Mouse (Mus musculus): ENCODE measurements around the gene Lrg1. TPM values are rescaled to one million over a fixed set of nuclear protein-coding genes. Genes with fewer than 3 reads are reported as not detected.

Gene Lrg1
- polyA plus RNA-seq (2014; fragmentation: Nextera tagmentation; extraction: Ambion mirVana): not detected in 2 replicates

- no peak within 1 kb of the TSS for H3K4me3 ChIP-seq (ENCODE audit: low read depth, low read length)
- H3K36me3 ChIP-seq (ENCODE audit: control insufficient read depth, insufficient read depth, low read length): no peaks in the 10 kb centered on the region
- H3K4me1 ChIP-seq (ENCODE audit: control insufficient read depth, insufficient read depth, low read length): peaks cover 23% of the 10 kb centered on the region
- H3K27ac ChIP-seq (ENCODE audit: low read depth, low read length): no peak within 1 kb of the TSS
- no peak within 1 kb of the TSS for H3K9ac ChIP-seq (ENCODE audit: low read depth, low read length)
- peaks cover 11% of the 10 kb centered on the region; the same call in 1 of the 2 replicates for H3K9me3 ChIP-seq (replicated peaks; ENCODE audit: control insufficient read depth, low read length)
- no peak for ATAC-seq (replicated peaks; ENCODE audit: insufficient number of reproducible peaks, low FRiP score, low TSS enrichment)
- H3K4me2 ChIP-seq: peak within 1 kb of the TSS; percentile 57; the same call in 1 of the 2 replicates
- H3K27me3 ChIP-seq (ENCODE audit: control insufficient read depth, insufficient read depth, low read length): peaks cover 80% of the 10 kb centered on the region
- 65% methylated on average over 2 of the region's 2 CpGs for WGBS (ENCODE audit: insufficient replicate concordance)
Measured at GRCm38 (mm10) chr17:56121826-56122225, at the start of gene Lrg1. TSS of gene Lrg1 (minus strand) at chr17:56122001.

- no peak for ATAC-seq (replicated peaks; ENCODE audit: insufficient number of reproducible peaks, low FRiP score, low TSS enrichment)
- Histone ChIP-seq H3K4me1 (ENCODE audit: control insufficient read depth, insufficient read depth, low read length) (peaks cover 11% of the 10 kb centered on the region; the same call in 1 of the 2 replicates), H3K4me3 (ENCODE audit: low read depth, low read length) (no peak overlapping the region), H3K36me3 (ENCODE audit: control insufficient read depth, insufficient read depth, low read length) (no peaks in the 10 kb centered on the region; the same call in none of the 2 replicates), H3K27me3 (ENCODE audit: control insufficient read depth, insufficient read depth, low read length) (no peaks in the 10 kb centered on the region), H3K27ac (ENCODE audit: low read depth, low read length) (no peak overlapping the region), H3K4me2 (no peak overlapping the region), H3K9ac (ENCODE audit: low read depth, low read length) (no peak overlapping the region), H3K9me3 (replicated peaks; ENCODE audit: control insufficient read depth, low read length) (no peaks in the 10 kb centered on the region)
- 70% methylated on average over 9 of the region's 9 CpGs for WGBS (ENCODE audit: insufficient replicate concordance)
Measured at GRCm38 (mm10) chr17:56171456-56171855, 49.7 kb upstream of the Lrg1 start.

- Histone ChIP-seq H3K27ac (ENCODE audit: low read depth, low read length) (no peak overlapping the region), H3K9me3 (replicated peaks; ENCODE audit: control insufficient read depth, low read length) (no peaks in the 10 kb centered on the region), H3K4me1 (ENCODE audit: control insufficient read depth, insufficient read depth, low read length) (peaks cover 11% of the 10 kb centered on the region; the same call in 1 of the 2 replicates), H3K4me2 (no peak overlapping the region), H3K9ac (ENCODE audit: low read depth, low read length) (no peak overlapping the region), H3K36me3 (ENCODE audit: control insufficient read depth, insufficient read depth, low read length) (no peaks in the 10 kb centered on the region; the same call in none of the 2 replicates), H3K27me3 (ENCODE audit: control insufficient read depth, insufficient read depth, low read length) (no peaks in the 10 kb centered on the region), H3K4me3 (ENCODE audit: low read depth, low read length) (no peak overlapping the region)
- ATAC-seq (replicated peaks; ENCODE audit: insufficient number of reproducible peaks, low FRiP score, low TSS enrichment): 0 out of 2 replicates have a peak, but pooled peaks have one; percentile 31
- WGBS (ENCODE audit: insufficient replicate concordance): 58% methylated on average over 10 of the region's 10 CpGs
Measured at GRCm38 (mm10) chr17:56170636-56171035, 48.8 kb upstream of the Lrg1 start.

DNA sequence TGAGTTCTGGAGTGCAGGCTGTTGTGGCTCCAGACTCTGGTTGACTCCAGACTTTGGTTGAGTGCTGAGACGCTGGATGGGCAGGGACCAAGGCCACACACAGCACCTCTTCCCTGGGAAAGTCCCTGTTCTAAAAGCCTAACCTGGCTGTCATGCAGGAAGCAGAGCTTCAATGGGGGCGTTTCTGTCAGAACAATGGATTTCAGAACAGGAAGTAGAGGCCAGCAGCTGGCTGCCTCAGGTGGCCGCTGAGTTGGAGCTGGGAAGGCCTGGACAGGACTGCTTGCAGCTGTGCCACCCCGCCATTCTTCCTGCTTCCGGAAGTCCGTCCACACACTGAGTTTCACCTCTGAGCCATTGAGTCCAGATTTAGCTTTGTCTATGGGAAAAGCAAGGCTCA lies 48.0 kb upstream of the Lrg1 start:
- Histone ChIP-seq H3K4me1 (ENCODE audit: control insufficient read depth, insufficient read depth, low read length) (peaks cover 11% of the 10 kb centered on the region; the same call in 1 of the 2 replicates), H3K4me2 (no peak overlapping the region), H3K9ac (ENCODE audit: low read depth, low read length) (no peak overlapping the region), H3K36me3 (ENCODE audit: control insufficient read depth, insufficient read depth, low read length) (no peaks in the 10 kb centered on the region; the same call in none of the 2 replicates), H3K27ac (ENCODE audit: low read depth, low read length) (no peak overlapping the region; the same call in 1 of the 2 replicates), H3K4me3 (ENCODE audit: low read depth, low read length) (no peak overlapping the region), H3K9me3 (replicated peaks; ENCODE audit: control insufficient read depth, low read length) (no peaks in the 10 kb centered on the region), H3K27me3 (ENCODE audit: control insufficient read depth, insufficient read depth, low read length) (no peaks in the 10 kb centered on the region)
- WGBS (ENCODE audit: insufficient replicate concordance): 54% methylated on average over 6 of the region's 6 CpGs
- ATAC-seq (replicated peaks; ENCODE audit: insufficient number of reproducible peaks, low FRiP score, low TSS enrichment): no peak

- H3K36me3 ChIP-seq (ENCODE audit: control insufficient read depth, insufficient read depth, low read length): no peaks in the 10 kb centered on the region
- H3K4me1 ChIP-seq (ENCODE audit: control insufficient read depth, insufficient read depth, low read length): peaks cover 16% of the 10 kb centered on the region
- no peaks in the 10 kb centered on the region for H3K27me3 ChIP-seq (ENCODE audit: control insufficient read depth, insufficient read depth, low read length)
- no peak for ATAC-seq (replicated peaks; ENCODE audit: insufficient number of reproducible peaks, low FRiP score, low TSS enrichment)
- H3K9ac ChIP-seq (ENCODE audit: low read depth, low read length): no peak overlapping the region
- no peak overlapping the region for H3K27ac ChIP-seq (ENCODE audit: low read depth, low read length)
- no peak overlapping the region for H3K4me2 ChIP-seq
- no peaks in the 10 kb centered on the region for H3K9me3 ChIP-seq (replicated peaks; ENCODE audit: control insufficient read depth, low read length)
- no peak overlapping the region for H3K4me3 ChIP-seq (ENCODE audit: low read depth, low read length)
- 66% methylated on average over 11 of the region's 11 CpGs for WGBS (ENCODE audit: insufficient replicate concordance)
Measured at GRCm38 (mm10) chr17:56165671-56166070, 43.9 kb upstream of the Lrg1 start.

DNA sequence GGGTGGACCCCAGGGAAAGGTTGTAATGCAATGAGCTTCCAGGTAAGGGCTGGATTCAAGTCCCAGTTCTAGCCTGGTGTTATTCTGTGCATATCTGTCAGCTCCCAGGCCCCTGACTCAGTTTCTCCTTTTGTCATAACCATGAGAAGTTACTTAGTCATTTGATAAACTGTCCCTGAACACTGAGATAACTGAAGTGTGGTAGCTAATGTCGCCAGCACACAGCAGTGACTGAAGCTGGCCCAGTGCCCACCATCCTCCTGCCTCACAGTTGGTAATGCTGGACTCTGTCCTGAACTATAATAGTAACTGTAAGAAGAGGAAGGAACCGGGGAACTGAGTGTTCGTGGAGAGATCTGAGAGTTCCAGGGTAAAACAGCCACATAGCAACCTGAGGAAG lies 42.7 kb upstream of the Lrg1 start:
- H3K27ac ChIP-seq (ENCODE audit: low read depth, low read length): no peak overlapping the region
- H3K9me3 ChIP-seq (replicated peaks; ENCODE audit: control insufficient read depth, low read length): no peaks in the 10 kb centered on the region
- no peak overlapping the region for H3K9ac ChIP-seq (ENCODE audit: low read depth, low read length)
- no peaks in the 10 kb centered on the region for H3K36me3 ChIP-seq (ENCODE audit: control insufficient read depth, insufficient read depth, low read length)
- H3K4me2 ChIP-seq: no peak overlapping the region
- H3K4me1 ChIP-seq (ENCODE audit: control insufficient read depth, insufficient read depth, low read length): peaks cover 8% of the 10 kb centered on the region
- H3K4me3 ChIP-seq (ENCODE audit: low read depth, low read length): no peak overlapping the region
- WGBS (ENCODE audit: insufficient replicate concordance): 69% methylated on average over 3 of the region's 3 CpGs
- no peak for ATAC-seq (replicated peaks; ENCODE audit: insufficient number of reproducible peaks, low FRiP score, low TSS enrichment)
- 0 out of 2 replicates have a peak, but pooled peaks cover 2% of the 10 kb centered on the region for H3K27me3 ChIP-seq (ENCODE audit: control insufficient read depth, insufficient read depth, low read length)

DNA sequence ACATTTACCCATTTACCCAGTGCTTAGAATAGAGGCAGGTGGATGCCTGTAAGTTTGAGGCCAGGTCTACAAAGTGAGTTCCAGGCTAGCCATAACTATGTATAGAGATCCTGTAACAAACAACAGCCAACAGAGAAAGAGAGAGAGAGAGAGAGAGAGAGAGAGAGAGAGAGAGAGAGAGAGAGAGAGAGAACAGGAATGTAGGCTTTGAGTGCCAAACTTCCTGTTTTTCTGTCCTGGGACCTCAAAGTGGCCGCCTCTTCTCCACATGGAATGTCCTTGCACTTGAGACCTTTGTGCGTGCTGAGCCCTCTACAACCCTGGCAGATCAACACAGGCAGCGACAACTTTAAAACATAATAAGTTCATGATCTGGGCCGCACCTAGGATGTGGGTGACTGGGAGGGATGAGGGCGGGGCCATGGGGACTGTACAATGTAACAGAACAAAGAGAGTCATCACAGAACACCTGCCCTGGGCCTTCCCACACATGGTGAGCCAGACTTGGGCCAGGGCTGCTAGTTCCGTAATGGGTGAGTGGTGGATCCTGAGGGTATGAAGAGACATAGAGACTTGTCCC lies 41.8 kb upstream of the Lrg1 start:
- Histone ChIP-seq H3K4me1 (ENCODE audit: control insufficient read depth, insufficient read depth, low read length) (peaks cover 8% of the 10 kb centered on the region), H3K4me2 (no peak overlapping the region), H3K9me3 (replicated peaks; ENCODE audit: control insufficient read depth, low read length) (no peaks in the 10 kb centered on the region), H3K4me3 (ENCODE audit: low read depth, low read length) (no peak overlapping the region), H3K27ac (ENCODE audit: low read depth, low read length) (no peak overlapping the region), H3K27me3 (ENCODE audit: control insufficient read depth, insufficient read depth, low read length) (peaks cover 8% of the 10 kb centered on the region), H3K36me3 (ENCODE audit: control insufficient read depth, insufficient read depth, low read length) (no peaks in the 10 kb centered on the region), H3K9ac (ENCODE audit: low read depth, low read length) (no peak overlapping the region)
- no peak for ATAC-seq (replicated peaks; ENCODE audit: insufficient number of reproducible peaks, low FRiP score, low TSS enrichment)
- WGBS (ENCODE audit: insufficient replicate concordance): 70% methylated on average over 6 of the region's 6 CpGs

- no peak within 1 kb of the TSS for H3K27ac ChIP-seq (ENCODE audit: low read depth, low read length)
- H3K9ac ChIP-seq (ENCODE audit: low read depth, low read length): peak within 1 kb of the TSS; percentile 66
- no peaks in the 10 kb centered on the region for H3K36me3 ChIP-seq (ENCODE audit: control insufficient read depth, insufficient read depth, low read length)
- H3K9me3 ChIP-seq (replicated peaks; ENCODE audit: control insufficient read depth, low read length): no peaks in the 10 kb centered on the region
- H3K4me2 ChIP-seq: peak within 1 kb of the TSS; percentile 90
- ATAC-seq (replicated peaks; ENCODE audit: insufficient number of reproducible peaks, low FRiP score, low TSS enrichment): peak; percentile 95
- peak within 1 kb of the TSS; percentile 44 for H3K4me3 ChIP-seq (ENCODE audit: low read depth, low read length)
- H3K27me3 ChIP-seq (ENCODE audit: control insufficient read depth, insufficient read depth, low read length): peaks cover 20% of the 10 kb centered on the region
- peaks cover 8% of the 10 kb centered on the region for H3K4me1 ChIP-seq (ENCODE audit: control insufficient read depth, insufficient read depth, low read length)
- under 1% methylated on average over 30 of the region's 30 CpGs for WGBS (ENCODE audit: insufficient replicate concordance)
Measured at GRCm38 (mm10) chr17:56162231-56162774, 40.5 kb upstream of the Lrg1 start, which contains the start of gene Tnfaip8l1. TSS of gene Tnfaip8l1 (plus strand) at chr17:56162477.

All from heart, embryonic 11.5 days (tissue).